Mouse (Mus musculus): ENCODE results near the gene 2410131K14Rik. TPM values are rescaled to one million over a fixed set of nuclear protein-coding genes. Genes with fewer than 3 reads are reported as not detected.
A peak's percentile ranks its signal among the peaks of the same experiment; 100 is the strongest.

The 2410131K14Rik gene
- polyA plus RNA-seq, 1 experiment from 2014 or later = 16.8 TPM

GRCm38 (mm10) chr5:118291453-118291852 is 46.4 kb downstream of the 2410131K14Rik start:
- H3K9ac ChIP-seq (replicated peaks) = no peak overlapping the region
- ATAC-seq (ENCODE audit: low FRiP score) = no peak
- no peaks in the 10 kb centered on the region for H3K36me3 ChIP-seq
- H3K27me3 ChIP-seq (replicated peaks) = no peaks in the 10 kb centered on the region
- no peak overlapping the region for H3K4me3 ChIP-seq (replicated peaks)
- H3K4me1 ChIP-seq = peaks cover 14% of the 10 kb centered on the region
- H3K27ac ChIP-seq (replicated peaks) = no peak overlapping the region
- 100% methylated on average over 4 of the region's 4 CpGs for WGBS
- no peaks in the 10 kb centered on the region for H3K9me3 ChIP-seq (replicated peaks)
- no peak overlapping the region for H3K4me2 ChIP-seq

GRCm38 (mm10) chr5:118292476-118292875 is 47.4 kb downstream of the 2410131K14Rik start:
- ATAC-seq (ENCODE audit: low FRiP score) = no peak
- Histone ChIP-seq H3K4me1 (peaks cover 19% of the 10 kb centered on the region), H3K36me3 (no peaks in the 10 kb centered on the region), H3K4me2 (no peak overlapping the region), H3K9ac (replicated peaks) (no peak overlapping the region), H3K4me3 (replicated peaks) (no peak overlapping the region), H3K9me3 (replicated peaks) (no peaks in the 10 kb centered on the region), H3K27me3 (replicated peaks) (no peaks in the 10 kb centered on the region), H3K27ac (replicated peaks) (no peak overlapping the region)
- WGBS = 55% methylated on average over 4 of the region's 4 CpGs

- no peak overlapping the region for H3K4me3 ChIP-seq (replicated peaks)
- no peaks in the 10 kb centered on the region for H3K9me3 ChIP-seq (replicated peaks)
- 16% methylated on average over 23 of the region's 23 CpGs for WGBS
- peak; percentile 87 for ATAC-seq (ENCODE audit: low FRiP score)
- peak overlapping the region; percentile 75 for H3K27ac ChIP-seq (replicated peaks)
- H3K4me2 ChIP-seq = peak overlapping the region; percentile 34
- H3K9ac ChIP-seq (replicated peaks) = no peak overlapping the region
- H3K27me3 ChIP-seq (replicated peaks) = no peaks in the 10 kb centered on the region
- H3K4me1 ChIP-seq = peaks cover 30% of the 10 kb centered on the region
- H3K36me3 ChIP-seq = no peaks in the 10 kb centered on the region
These were observed 49.2 kb downstream of the 2410131K14Rik start for GRCm38 (mm10) chr5:118294086-118294864.

- 87% methylated on average over 7 of the region's 7 CpGs for WGBS
- Histone ChIP-seq H3K4me2 (peak overlapping the region; percentile 34), H3K9ac (replicated peaks) (no peak overlapping the region), H3K27ac (replicated peaks) (peak overlapping the region; percentile 75), H3K27me3 (replicated peaks) (no peaks in the 10 kb centered on the region), H3K4me1 (peaks cover 30% of the 10 kb centered on the region), H3K36me3 (no peaks in the 10 kb centered on the region), H3K9me3 (replicated peaks) (no peaks in the 10 kb centered on the region), H3K4me3 (replicated peaks) (no peak overlapping the region)
- ATAC-seq (ENCODE audit: low FRiP score) = no peak
These were observed 49.8 kb downstream of the 2410131K14Rik start for GRCm38 (mm10) chr5:118294865-118295258.

- Histone ChIP-seq H3K4me3 (replicated peaks) (no peak overlapping the region), H3K4me2 (peak overlapping the region; percentile 6; the same call in 1 of the 2 replicates), H3K27ac (replicated peaks) (peak overlapping the region; percentile 13; the same call in 1 of the 2 replicates), H3K4me1 (peaks cover 30% of the 10 kb centered on the region), H3K36me3 (no peaks in the 10 kb centered on the region), H3K9me3 (replicated peaks) (no peaks in the 10 kb centered on the region), H3K27me3 (replicated peaks) (no peaks in the 10 kb centered on the region), H3K9ac (replicated peaks) (no peak overlapping the region)
- 8% methylated on average over 12 of the region's 12 CpGs for WGBS
- ATAC-seq (ENCODE audit: low FRiP score) = no peak; the same call in 1 of the 2 replicates
These were observed 52.3 kb downstream of the 2410131K14Rik start for GRCm38 (mm10) chr5:118297338-118297746.

- Histone ChIP-seq H3K9me3 (replicated peaks) (no peaks in the 10 kb centered on the region), H3K4me2 (no peak overlapping the region), H3K9ac (replicated peaks) (no peak overlapping the region), H3K4me1 (peaks cover 17% of the 10 kb centered on the region), H3K36me3 (no peaks in the 10 kb centered on the region), H3K4me3 (replicated peaks) (no peak overlapping the region), H3K27me3 (replicated peaks) (no peaks in the 10 kb centered on the region), H3K27ac (replicated peaks) (no peak overlapping the region)
- 75% methylated on average over 11 of the region's 11 CpGs for WGBS
- ATAC-seq (ENCODE audit: low FRiP score) = no peak
These were observed 54.8 kb downstream of the 2410131K14Rik start for GRCm38 (mm10) chr5:118299720-118300400.

GRCm38 (mm10) chr5:118302466-118303155 is 57.6 kb downstream of the 2410131K14Rik start:
- ATAC-seq (ENCODE audit: low FRiP score) = no peak
- no peaks in the 10 kb centered on the region for H3K36me3 ChIP-seq
- no peak overlapping the region for H3K27ac ChIP-seq (replicated peaks)
- H3K27me3 ChIP-seq (replicated peaks) = no peaks in the 10 kb centered on the region
- H3K9me3 ChIP-seq (replicated peaks) = no peaks in the 10 kb centered on the region
- H3K4me1 ChIP-seq = peaks cover 9% of the 10 kb centered on the region
- 79% methylated on average over 9 of the region's 9 CpGs for WGBS
- H3K9ac ChIP-seq (replicated peaks) = no peak overlapping the region
- H3K4me2 ChIP-seq = no peak overlapping the region
- no peak overlapping the region for H3K4me3 ChIP-seq (replicated peaks)

GRCm38 (mm10) chr5:118304970-118305618 is 60.1 kb downstream of the 2410131K14Rik start:
- H3K9me3 ChIP-seq (replicated peaks) = no peaks in the 10 kb centered on the region
- H3K4me1 ChIP-seq = no peaks in the 10 kb centered on the region
- H3K27me3 ChIP-seq (replicated peaks) = no peaks in the 10 kb centered on the region
- no peak overlapping the region for H3K4me3 ChIP-seq (replicated peaks)
- no peak overlapping the region for H3K9ac ChIP-seq (replicated peaks)
- no peak overlapping the region for H3K4me2 ChIP-seq
- WGBS = 85% methylated on average over 19 of the region's 19 CpGs
- no peak for ATAC-seq (ENCODE audit: low FRiP score)
- no peak overlapping the region for H3K27ac ChIP-seq (replicated peaks)
- H3K36me3 ChIP-seq = no peaks in the 10 kb centered on the region

GRCm38 (mm10) chr5:118310389-118310788 is 65.4 kb downstream of the 2410131K14Rik start:
- H3K4me2 ChIP-seq = no peak overlapping the region
- no peak for ATAC-seq (ENCODE audit: low FRiP score)
- no peaks in the 10 kb centered on the region for H3K27me3 ChIP-seq (replicated peaks)
- no peak overlapping the region for H3K27ac ChIP-seq (replicated peaks)
- no peaks in the 10 kb centered on the region for H3K4me1 ChIP-seq
- H3K4me3 ChIP-seq (replicated peaks) = no peak overlapping the region
- no peaks in the 10 kb centered on the region for H3K36me3 ChIP-seq
- no peak overlapping the region for H3K9ac ChIP-seq (replicated peaks)
- 85% methylated on average over 6 of the region's 6 CpGs for WGBS
- H3K9me3 ChIP-seq (replicated peaks) = no peaks in the 10 kb centered on the region

GRCm38 (mm10) chr5:118311251-118311650 is 66.2 kb downstream of the 2410131K14Rik start:
- 59% methylated on average over 10 of the region's 10 CpGs for WGBS
- H3K36me3 ChIP-seq = no peaks in the 10 kb centered on the region
- ATAC-seq (ENCODE audit: low FRiP score) = no peak
- H3K27ac ChIP-seq (replicated peaks) = no peak overlapping the region
- H3K4me2 ChIP-seq = no peak overlapping the region
- H3K9ac ChIP-seq (replicated peaks) = no peak overlapping the region
- H3K9me3 ChIP-seq (replicated peaks) = no peaks in the 10 kb centered on the region
- H3K4me1 ChIP-seq = no peaks in the 10 kb centered on the region
- H3K27me3 ChIP-seq (replicated peaks) = no peaks in the 10 kb centered on the region
- no peak overlapping the region for H3K4me3 ChIP-seq (replicated peaks)

GRCm38 (mm10) chr5:118313766-118314165 is 68.7 kb downstream of the 2410131K14Rik start:
- H3K4me3 ChIP-seq (replicated peaks) = no peak overlapping the region
- 85% methylated on average over 6 of the region's 6 CpGs for WGBS

More at GRCm38 (mm10) chr5:118313766-118314165, 68.7 kb downstream of the 2410131K14Rik start:
- no peak for ATAC-seq (ENCODE audit: low FRiP score)
- 0 out of 2 replicates have a peak, but pooled peaks cover under 1% of the 10 kb centered on the region for H3K4me1 ChIP-seq
- H3K27me3 ChIP-seq (replicated peaks) = no peaks in the 10 kb centered on the region
- H3K27ac ChIP-seq (replicated peaks) = no peak overlapping the region
- H3K9ac ChIP-seq (replicated peaks) = no peak overlapping the region
- H3K4me2 ChIP-seq = no peak overlapping the region
- H3K9me3 ChIP-seq (replicated peaks) = no peaks in the 10 kb centered on the region
- no peaks in the 10 kb centered on the region for H3K36me3 ChIP-seq

Measured in neural tube, embryonic 15.5 days (tissue).